Mouse (Mus musculus): ENCODE measurements at regions not wholly inside any gene's neighbourhood (a gene's known extent, or its start where the extent isn't known, plus 50 kb on each side); places are given as distances from the start of the nearest gene placed in this dataset.

- Histone ChIP-seq H3K27me3 (replicated peaks; ENCODE audit: control insufficient read depth, insufficient read depth, low read length) (no peaks in the 10 kb centered on the region), H3K9me3 (replicated peaks; ENCODE audit: control insufficient read depth, low read length) (no peaks in the 10 kb centered on the region), H3K27ac (ENCODE audit: low read depth, low read length) (no peak overlapping the region), H3K9ac (ENCODE audit: low read length) (no peak overlapping the region), H3K4me3 (ENCODE audit: low read depth, low read length) (no peak overlapping the region), H3K4me2 (ENCODE audit: low read length) (no peak overlapping the region), H3K4me1 (ENCODE audit: control insufficient read depth, insufficient read depth, low read length) (no peaks in the 10 kb centered on the region), H3K36me3 (ENCODE audit: control insufficient read depth, insufficient read depth, low read length) (no peaks in the 10 kb centered on the region)
- ATAC-seq = no peak
- WGBS = 94% methylated on average over 3 of the region's 3 CpGs
- no peak for DNase-seq (ENCODE audit: low spot score)
These were observed 671.8 kb downstream of the 5730522E02Rik start for GRCm38 (mm10) chr11:25538641-25539258.

DNA sequence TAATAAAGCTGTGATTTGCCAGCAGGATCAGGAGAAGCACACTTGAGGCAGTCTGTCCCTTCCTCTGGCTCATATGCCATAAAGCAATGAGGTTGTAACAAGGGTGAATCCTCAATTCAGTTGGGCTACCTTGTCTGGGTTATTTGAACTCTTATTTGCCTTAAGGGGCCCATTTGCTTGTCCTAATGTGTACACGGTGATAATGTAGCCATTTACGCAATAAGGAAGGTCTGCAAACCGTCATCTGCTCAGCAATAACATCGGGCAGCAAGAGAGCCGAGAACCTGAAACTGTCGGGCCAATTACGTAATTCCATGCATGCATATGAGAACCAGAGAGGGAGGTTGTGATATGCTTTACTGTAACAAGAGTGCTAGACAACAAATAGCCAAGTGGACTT is 674.5 kb downstream of the 5730522E02Rik start:
- Histone ChIP-seq H3K27me3 (replicated peaks; ENCODE audit: control insufficient read depth, insufficient read depth, low read length) (no peaks in the 10 kb centered on the region), H3K36me3 (ENCODE audit: control insufficient read depth, insufficient read depth, low read length) (no peaks in the 10 kb centered on the region), H3K27ac (ENCODE audit: low read depth, low read length) (no peak overlapping the region), H3K9me3 (replicated peaks; ENCODE audit: control insufficient read depth, low read length) (no peaks in the 10 kb centered on the region), H3K9ac (ENCODE audit: low read length) (no peak overlapping the region), H3K4me1 (ENCODE audit: control insufficient read depth, insufficient read depth, low read length) (0 out of 2 replicates have a peak, but pooled peaks cover 5% of the 10 kb centered on the region), H3K4me3 (ENCODE audit: low read depth, low read length) (no peak overlapping the region), H3K4me2 (ENCODE audit: low read length) (no peak overlapping the region)
- DNase-seq (ENCODE audit: low spot score) (no peak), ATAC-seq (no peak)
- 89% methylated on average over 7 of the region's 7 CpGs for WGBS

DNA sequence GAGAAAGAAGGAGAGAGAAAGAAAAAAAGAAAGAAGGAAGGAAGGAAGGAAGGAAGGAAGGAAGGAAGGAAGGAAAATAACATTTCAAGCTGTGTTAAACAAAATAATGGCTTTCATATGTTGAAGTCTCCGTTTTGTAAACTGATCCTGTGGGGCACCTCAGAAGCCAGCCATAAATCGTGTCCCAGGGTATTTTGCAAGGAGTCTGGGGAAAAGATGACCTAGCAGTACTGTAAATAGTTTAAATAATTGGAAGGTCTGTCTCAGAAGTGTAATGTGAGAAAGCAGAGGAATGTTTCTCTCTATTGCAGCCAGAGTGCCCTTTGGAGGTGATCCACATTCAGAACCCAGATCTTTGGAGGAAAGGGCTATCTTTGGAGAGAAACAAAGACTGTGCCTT is 677.5 kb downstream of the 5730522E02Rik start:
- Histone ChIP-seq H3K4me2 (ENCODE audit: low read length) (no peak overlapping the region), H3K27me3 (replicated peaks; ENCODE audit: control insufficient read depth, insufficient read depth, low read length) (no peaks in the 10 kb centered on the region), H3K4me3 (ENCODE audit: low read depth, low read length) (no peak overlapping the region), H3K9me3 (replicated peaks; ENCODE audit: control insufficient read depth, low read length) (no peaks in the 10 kb centered on the region), H3K36me3 (ENCODE audit: control insufficient read depth, insufficient read depth, low read length) (no peaks in the 10 kb centered on the region), H3K4me1 (ENCODE audit: control insufficient read depth, insufficient read depth, low read length) (0 out of 2 replicates have a peak, but pooled peaks cover 5% of the 10 kb centered on the region), H3K9ac (ENCODE audit: low read length) (no peak overlapping the region), H3K27ac (ENCODE audit: low read depth, low read length) (no peak overlapping the region)
- no peak for DNase-seq (ENCODE audit: low spot score)
- ATAC-seq = no peak
- WGBS = 75% methylated on average over 2 of the region's 2 CpGs

- Histone ChIP-seq H3K27ac (ENCODE audit: low read depth, low read length) (no peak overlapping the region), H3K4me3 (ENCODE audit: low read depth, low read length) (no peak overlapping the region), H3K36me3 (ENCODE audit: control insufficient read depth, insufficient read depth, low read length) (no peaks in the 10 kb centered on the region), H3K9me3 (replicated peaks; ENCODE audit: control insufficient read depth, low read length) (no peaks in the 10 kb centered on the region), H3K27me3 (replicated peaks; ENCODE audit: control insufficient read depth, insufficient read depth, low read length) (no peaks in the 10 kb centered on the region), H3K9ac (ENCODE audit: low read length) (no peak overlapping the region), H3K4me2 (ENCODE audit: low read length) (no peak overlapping the region), H3K4me1 (ENCODE audit: control insufficient read depth, insufficient read depth, low read length) (0 out of 2 replicates have a peak, but pooled peaks cover 5% of the 10 kb centered on the region)
- DNase-seq (ENCODE audit: low spot score) (no peak), ATAC-seq (no peak)
- 55% methylated on average over 9 of the region's 9 CpGs for WGBS
These were observed 678.7 kb downstream of the 5730522E02Rik start for GRCm38 (mm10) chr11:25531668-25532398.

DNA sequence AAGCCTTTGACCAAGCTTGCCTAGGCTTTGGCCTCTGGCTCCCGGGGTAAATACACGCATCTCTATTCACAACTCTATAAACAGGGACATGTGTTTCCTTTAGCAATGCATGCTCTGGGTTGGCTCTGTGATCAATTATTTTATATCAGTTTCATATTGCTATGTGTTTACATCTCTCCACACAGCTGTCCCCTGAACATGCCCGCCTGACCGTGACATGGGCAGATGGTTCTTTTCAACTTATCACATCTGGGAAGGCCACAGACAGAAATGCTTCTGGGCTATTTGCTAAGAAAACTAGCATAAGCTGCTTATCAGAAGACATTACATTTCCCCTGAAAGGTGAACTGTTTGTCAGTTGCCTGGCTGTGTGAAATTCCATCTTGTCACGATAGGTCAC is 682.5 kb downstream of the 5730522E02Rik start:
- Histone ChIP-seq H3K4me3 (ENCODE audit: low read depth, low read length) (no peak overlapping the region), H3K9ac (ENCODE audit: low read length) (no peak overlapping the region), H3K36me3 (ENCODE audit: control insufficient read depth, insufficient read depth, low read length) (no peaks in the 10 kb centered on the region), H3K4me2 (ENCODE audit: low read length) (no peak overlapping the region), H3K27ac (ENCODE audit: low read depth, low read length) (no peak overlapping the region), H3K4me1 (ENCODE audit: control insufficient read depth, insufficient read depth, low read length) (0 out of 2 replicates have a peak, but pooled peaks cover 5% of the 10 kb centered on the region), H3K9me3 (replicated peaks; ENCODE audit: control insufficient read depth, low read length) (no peaks in the 10 kb centered on the region), H3K27me3 (replicated peaks; ENCODE audit: control insufficient read depth, insufficient read depth, low read length) (no peaks in the 10 kb centered on the region)
- DNase-seq (ENCODE audit: low spot score) = no peak
- ATAC-seq = no peak
- 88% methylated on average over 5 of the region's 5 CpGs for WGBS

GRCm38 (mm10) chr11:25518903-25519302 is 691.7 kb downstream of the 5730522E02Rik start:
- no peak overlapping the region for H3K9ac ChIP-seq (ENCODE audit: low read length)
- no peak overlapping the region for H3K27ac ChIP-seq (ENCODE audit: low read depth, low read length)
- no peak overlapping the region for H3K4me3 ChIP-seq (ENCODE audit: low read depth, low read length)
- no peak overlapping the region for H3K4me2 ChIP-seq (ENCODE audit: low read length)
- 39% methylated on average over 2 of the region's 2 CpGs for WGBS
- no peak for DNase-seq (ENCODE audit: low spot score)
- ATAC-seq = no peak
- no peaks in the 10 kb centered on the region for H3K27me3 ChIP-seq (replicated peaks; ENCODE audit: control insufficient read depth, insufficient read depth, low read length)
- H3K4me1 ChIP-seq (ENCODE audit: control insufficient read depth, insufficient read depth, low read length) = no peaks in the 10 kb centered on the region
- H3K9me3 ChIP-seq (replicated peaks; ENCODE audit: control insufficient read depth, low read length) = no peaks in the 10 kb centered on the region
- no peaks in the 10 kb centered on the region for H3K36me3 ChIP-seq (ENCODE audit: control insufficient read depth, insufficient read depth, low read length)

DNA sequence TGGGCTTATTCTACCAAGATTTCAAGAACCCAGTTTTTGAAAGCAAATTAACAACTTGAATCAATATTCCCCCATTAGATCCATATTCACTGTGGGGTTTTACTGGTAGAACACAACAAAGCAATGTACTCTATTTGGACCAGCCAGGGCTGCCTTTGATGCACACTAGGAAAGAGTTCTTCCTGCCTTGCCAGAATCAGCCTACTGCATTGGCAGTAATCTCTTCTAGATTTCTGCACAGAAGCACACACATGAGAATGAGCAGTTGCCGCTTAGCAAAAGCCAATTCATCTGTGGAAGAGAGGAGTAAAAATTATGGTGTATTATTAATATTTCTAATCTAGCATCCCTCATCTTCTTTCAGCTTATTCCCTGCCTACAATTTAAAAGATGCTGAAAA is 692.4 kb downstream of the 5730522E02Rik start:
- Histone ChIP-seq H3K9ac (ENCODE audit: low read length) (no peak overlapping the region), H3K27ac (ENCODE audit: low read depth, low read length) (no peak overlapping the region), H3K9me3 (replicated peaks; ENCODE audit: control insufficient read depth, low read length) (no peaks in the 10 kb centered on the region), H3K4me2 (ENCODE audit: low read length) (no peak overlapping the region), H3K36me3 (ENCODE audit: control insufficient read depth, insufficient read depth, low read length) (no peaks in the 10 kb centered on the region), H3K27me3 (replicated peaks; ENCODE audit: control insufficient read depth, insufficient read depth, low read length) (no peaks in the 10 kb centered on the region), H3K4me3 (ENCODE audit: low read depth, low read length) (no peak overlapping the region), H3K4me1 (ENCODE audit: control insufficient read depth, insufficient read depth, low read length) (no peaks in the 10 kb centered on the region)
- DNase-seq (ENCODE audit: low spot score) (no peak), ATAC-seq (no peak)
- WGBS = 94% methylated on average over 1 of the region's 1 CpGs

DNA sequence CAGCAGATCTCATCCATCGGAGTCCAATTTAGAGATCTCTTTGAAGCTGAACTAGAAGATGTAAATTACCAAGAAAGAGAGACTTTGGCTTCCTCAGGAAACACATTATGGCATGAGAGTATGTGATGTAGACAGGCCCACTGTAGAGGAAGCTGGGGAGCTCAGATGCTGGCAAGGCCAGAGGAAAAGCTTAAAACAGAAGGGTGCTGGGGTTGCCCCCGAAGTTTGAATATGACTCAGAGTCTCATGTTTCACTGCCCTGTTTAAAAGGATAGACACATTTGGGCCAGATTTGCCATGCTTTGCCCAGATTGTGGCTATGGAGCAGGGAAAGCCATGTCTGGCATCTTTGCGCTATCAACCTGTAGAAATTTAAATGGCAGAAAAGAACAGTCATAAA is 705.1 kb downstream of the 5730522E02Rik start:
- Histone ChIP-seq H3K36me3 (ENCODE audit: control insufficient read depth, insufficient read depth, low read length) (no peaks in the 10 kb centered on the region), H3K4me1 (ENCODE audit: control insufficient read depth, insufficient read depth, low read length) (no peaks in the 10 kb centered on the region), H3K4me3 (ENCODE audit: low read depth, low read length) (no peak overlapping the region), H3K9me3 (replicated peaks; ENCODE audit: control insufficient read depth, low read length) (no peaks in the 10 kb centered on the region), H3K27ac (ENCODE audit: low read depth, low read length) (no peak overlapping the region), H3K4me2 (ENCODE audit: low read length) (no peak overlapping the region), H3K27me3 (replicated peaks; ENCODE audit: control insufficient read depth, insufficient read depth, low read length) (no peaks in the 10 kb centered on the region), H3K9ac (ENCODE audit: low read length) (no peak overlapping the region)
- no peak for ATAC-seq
- no peak for DNase-seq (ENCODE audit: low spot score)
- 89% methylated on average over 3 of the region's 3 CpGs for WGBS

GRCm38 (mm10) chr11:25473682-25474365 is 736.7 kb downstream of the 5730522E02Rik start:
- H3K4me3 ChIP-seq (ENCODE audit: low read depth, low read length) = no peak overlapping the region
- no peak overlapping the region for H3K27ac ChIP-seq (ENCODE audit: low read depth, low read length)
- ATAC-seq = no peak
- no peak for DNase-seq (ENCODE audit: low spot score)
- H3K27me3 ChIP-seq (replicated peaks; ENCODE audit: control insufficient read depth, insufficient read depth, low read length) = no peaks in the 10 kb centered on the region
- no peaks in the 10 kb centered on the region for H3K36me3 ChIP-seq (ENCODE audit: control insufficient read depth, insufficient read depth, low read length)
- H3K4me2 ChIP-seq (ENCODE audit: low read length) = no peak overlapping the region
- H3K9ac ChIP-seq (ENCODE audit: low read length) = no peak overlapping the region
- H3K4me1 ChIP-seq (ENCODE audit: control insufficient read depth, insufficient read depth, low read length) = no peaks in the 10 kb centered on the region
- no peaks in the 10 kb centered on the region for H3K9me3 ChIP-seq (replicated peaks; ENCODE audit: control insufficient read depth, low read length)
- WGBS = 38% methylated on average over 2 of the region's 2 CpGs
